ENCODE assay signal across 8 mouse cellular contexts in genomic region chr16:22266384-22266783, GRCm38 (mm10). TPM values are rescaled to one million over a fixed set of nuclear protein-coding genes. Genes with fewer than 3 reads are reported as not detected.
DNase-seq lines count a peak whose midpoint lies in the region; ATAC-seq and TF ChIP-seq lines count a peak whose summit lies in the region.

No protein-coding gene starts in this region.

- no peaks in the 10 kb centered on the region for H3K36me3 ChIP-seq in heart, embryonic 12.5 days
- H3K36me3 ChIP-seq in G1E (replicated peaks) = peaks cover 8% of the 10 kb centered on the region
- H3K36me3 ChIP-seq in hindbrain, embryonic 10.5 days = peaks cover 15% of the 10 kb centered on the region
- no peaks in the 10 kb centered on the region for H3K36me3 ChIP-seq in midbrain, embryonic 12.5 days

- 0 out of 2 replicates have a peak, but pooled peaks cover 2% of the 10 kb centered on the region for H3K9me3 ChIP-seq in heart, embryonic 12.5 days (replicated peaks)
- no peaks in the 10 kb centered on the region for H3K9me3 ChIP-seq in G1E (replicated peaks)
- no peaks in the 10 kb centered on the region for H3K9me3 ChIP-seq in hindbrain, embryonic 10.5 days
- H3K9me3 ChIP-seq in midbrain, embryonic 12.5 days = no peaks in the 10 kb centered on the region

- H3K4me2 ChIP-seq in heart, embryonic 12.5 days = peak overlapping the region; percentile 91
- peak overlapping the region; percentile 50 for H3K4me2 ChIP-seq in midbrain, embryonic 12.5 days (replicated peaks)

- DNase-seq in heart, postnatal 14 days = no peak
- no peak for DNase-seq in G1E (ENCODE audit: low spot score)
- DNase-seq in hindbrain, embryonic 10.5 days (ENCODE audit: low spot score) = peak; percentile 25
- no peak for DNase-seq in thymus, postnatal 36 days
- DNase-seq in cerebellum, adult 11 months = no peak

- H3K4me1 ChIP-seq in heart, embryonic 12.5 days (replicated peaks) = peaks cover 9% of the 10 kb centered on the region
- H3K4me1 ChIP-seq in G1E (ENCODE audit: insufficient read depth, low read depth, low read length) = peaks cover 21% of the 10 kb centered on the region
- peaks cover 21% of the 10 kb centered on the region for H3K4me1 ChIP-seq in hindbrain, embryonic 10.5 days (replicated peaks)
- peaks cover 16% of the 10 kb centered on the region for H3K4me1 ChIP-seq in midbrain, embryonic 12.5 days

- peak overlapping the region; percentile 79 for H3K9ac ChIP-seq in heart, embryonic 12.5 days
- H3K9ac ChIP-seq in midbrain, embryonic 12.5 days (replicated peaks) = peak overlapping the region; percentile 86

- no peaks in the 10 kb centered on the region for H3K27me3 ChIP-seq in heart, embryonic 12.5 days (replicated peaks)
- H3K27me3 ChIP-seq in G1E (ENCODE audit: insufficient read depth, low read length) = no peaks in the 10 kb centered on the region
- no peaks in the 10 kb centered on the region for H3K27me3 ChIP-seq in hindbrain, embryonic 10.5 days (ENCODE audit: insufficient read depth, poor library complexity, severe bottlenecking)
- H3K27me3 ChIP-seq in midbrain, embryonic 12.5 days = no peaks in the 10 kb centered on the region

- no peak for ATAC-seq in heart, embryonic 12.5 days (ENCODE audit: insufficient number of reproducible peaks, low FRiP score)
- no peak for ATAC-seq in G1E (ENCODE audit: extremely low read depth, insufficient number of reproducible peaks, low FRiP score, poor library complexity, severe bottlenecking)
- ATAC-seq in midbrain, embryonic 12.5 days (ENCODE audit: low FRiP score, low read depth) = no peak
- no peak for ATAC-seq in CD4-positive, CD25-positive, alpha-beta regulatory T cell, adult 4 months

- H3K4me3 ChIP-seq in heart, embryonic 12.5 days = peak overlapping the region; percentile 89
- H3K4me3 ChIP-seq in G1E (ENCODE audit: low read depth, low read length) = peak overlapping the region; percentile 78
- peak overlapping the region; percentile 97 for H3K4me3 ChIP-seq in hindbrain, embryonic 10.5 days
- peak overlapping the region; percentile 75 for H3K4me3 ChIP-seq in midbrain, embryonic 12.5 days

- WGBS in heart, embryonic 12.5 days = 41% methylated on average over 8 of the region's 8 CpGs
- 43% methylated on average over 8 of the region's 8 CpGs for WGBS in hindbrain, embryonic 10.5 days
- 43% methylated on average over 8 of the region's 8 CpGs for WGBS in midbrain, embryonic 12.5 days

- peak overlapping the region; percentile 98; the same call in 1 of the 2 replicates for H3K27ac ChIP-seq in heart, embryonic 12.5 days (ENCODE audit: poor library complexity, severe bottlenecking)
- H3K27ac ChIP-seq in hindbrain, embryonic 10.5 days = peak overlapping the region; percentile 99
- peak overlapping the region; percentile 96 for H3K27ac ChIP-seq in midbrain, embryonic 12.5 days (replicated peaks)

- intact Hi-C loops in heart, postnatal 14 days (cut with DNase I) = loop anchor here (10.0 kb wide), 1 partner anchor 252 kb away; no protein-coding TSS in a partner anchor

- no peak for TF ChIP-seq CTCF in G1E (IDR thresholded peaks at IDR 0.05; ENCODE audit: low read depth, low read length)

RNA-seq across cellular contexts. Expression of gene Tra2b, which starts 0.6 kb away (rescaled TPM):
- polyA plus RNA-seq in heart, embryonic 12.5 days (2016; fragmentation: Nextera tagmentation; extraction: Ambion mirVana) = 236 and 251 TPM in 2 replicates
- total RNA-seq in heart, postnatal 14 days (2021) = 10 to 100 TPM; 51.9 to 62.9 TPM
- total RNA-seq in G1E (2014; fragmentation: Nextera tagmentation) (350 and 355 TPM in 2 replicates), G1E (2017) (385 and 499 TPM in 2 replicates)
- polyA plus RNA-seq in G1E (2012) = 95.9 and 106 TPM in 2 replicates
- polyA plus RNA-seq in hindbrain, embryonic 10.5 days (2016; fragmentation: Nextera tagmentation; extraction: Ambion mirVana) = 398 and 480 TPM in 2 replicates
- polyA plus RNA-seq in midbrain, embryonic 12.5 days (2016; fragmentation: Nextera tagmentation; extraction: Ambion mirVana) = 417 and 418 TPM in 2 replicates
- polyA plus RNA-seq in CD4-positive, CD25-positive, alpha-beta regulatory T cell, adult 4 months (2017; shearing (Covaris generic)) = 100 to 1,000 TPM; 457 to 480 TPM
